Mouse (Mus musculus) yolk sac, embryonic 10.5 days (tissue): Measurements from ENCODE around the gene BC051019.

Source experiments
- DNase-seq: peaks from one replicate; pipeline ENCODE4 v3.0.0-alpha.2; 2017; ENCODE audit warnings: low spot score

Gene BC051019

DNA sequence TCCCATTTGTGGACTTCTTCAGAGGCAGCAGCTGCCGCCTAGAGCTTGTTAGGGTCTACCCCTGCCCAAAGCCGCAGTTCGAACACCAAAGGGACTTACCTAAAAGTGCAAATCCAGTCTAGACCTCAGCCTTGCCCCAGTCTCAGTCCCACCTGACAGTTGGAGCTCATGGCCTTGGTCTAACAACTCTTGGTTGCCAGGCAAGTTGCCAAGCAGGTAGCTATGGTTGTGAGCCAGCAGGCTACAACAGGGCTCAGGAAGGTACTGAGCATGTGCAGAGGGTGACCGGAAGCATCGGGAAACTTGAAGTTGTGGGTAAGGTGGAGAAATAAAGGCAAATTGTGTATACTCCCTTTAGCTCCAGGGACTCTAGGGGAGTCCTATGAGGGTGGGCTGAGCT is at the start of gene BC051019:
Gene BC051019 (minus strand): TSS at position 154 of the 400 bp plus-strand sequence.
- no peak for DNase-seq

DNA sequence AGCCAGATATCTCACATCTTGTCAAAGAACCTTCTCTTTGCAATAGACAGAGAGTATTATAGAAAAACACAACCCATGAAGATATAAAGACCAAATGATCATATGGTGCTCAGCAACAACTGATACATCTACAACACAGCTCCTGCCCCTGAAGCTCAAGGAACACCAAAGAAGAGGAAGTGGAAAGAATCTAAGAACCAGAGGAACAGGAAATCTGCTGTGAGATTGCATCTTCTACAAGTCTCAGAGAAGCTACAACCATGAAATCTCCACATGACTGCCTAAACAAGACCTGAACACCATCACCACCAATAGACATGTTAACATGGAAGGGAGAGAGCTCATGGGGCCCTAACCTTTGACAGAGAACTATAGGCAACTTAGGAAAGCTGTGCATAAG is 48.6 kb upstream of the BC051019 start:
- DNase-seq = no peak

DNA sequence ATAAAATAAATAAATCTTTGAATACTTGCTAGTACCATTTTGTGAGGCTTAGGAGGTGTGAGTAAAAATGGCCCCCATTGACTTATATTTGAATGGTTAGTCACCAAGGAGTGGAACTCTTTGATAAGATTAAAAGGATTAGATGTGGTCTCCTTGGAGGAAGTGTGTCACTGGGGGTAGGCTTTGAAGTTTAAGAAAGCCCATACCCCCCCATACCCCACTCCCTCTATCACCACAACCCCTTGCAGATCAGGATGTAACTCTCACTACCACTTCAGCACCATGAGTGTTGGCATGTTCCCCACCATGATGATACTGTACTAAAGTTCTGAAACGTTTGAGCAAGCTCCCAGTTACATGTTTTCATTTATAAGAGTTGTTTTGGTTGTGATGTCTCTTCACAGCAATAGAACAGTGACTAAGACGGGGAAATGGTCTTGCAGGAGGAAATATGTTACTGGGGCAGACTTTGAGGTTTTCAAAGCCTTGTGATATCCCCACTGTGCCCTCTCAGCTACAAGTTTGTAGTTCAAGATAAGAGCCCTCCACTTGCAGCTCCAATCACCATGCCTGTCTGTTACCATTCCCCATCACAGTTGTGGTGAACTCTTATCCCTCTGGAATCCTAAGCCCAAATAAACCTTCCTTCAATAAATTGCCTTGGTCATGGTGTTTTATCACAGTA is 45.2 kb upstream of the BC051019 start:
- DNase-seq = no peak

DNA sequence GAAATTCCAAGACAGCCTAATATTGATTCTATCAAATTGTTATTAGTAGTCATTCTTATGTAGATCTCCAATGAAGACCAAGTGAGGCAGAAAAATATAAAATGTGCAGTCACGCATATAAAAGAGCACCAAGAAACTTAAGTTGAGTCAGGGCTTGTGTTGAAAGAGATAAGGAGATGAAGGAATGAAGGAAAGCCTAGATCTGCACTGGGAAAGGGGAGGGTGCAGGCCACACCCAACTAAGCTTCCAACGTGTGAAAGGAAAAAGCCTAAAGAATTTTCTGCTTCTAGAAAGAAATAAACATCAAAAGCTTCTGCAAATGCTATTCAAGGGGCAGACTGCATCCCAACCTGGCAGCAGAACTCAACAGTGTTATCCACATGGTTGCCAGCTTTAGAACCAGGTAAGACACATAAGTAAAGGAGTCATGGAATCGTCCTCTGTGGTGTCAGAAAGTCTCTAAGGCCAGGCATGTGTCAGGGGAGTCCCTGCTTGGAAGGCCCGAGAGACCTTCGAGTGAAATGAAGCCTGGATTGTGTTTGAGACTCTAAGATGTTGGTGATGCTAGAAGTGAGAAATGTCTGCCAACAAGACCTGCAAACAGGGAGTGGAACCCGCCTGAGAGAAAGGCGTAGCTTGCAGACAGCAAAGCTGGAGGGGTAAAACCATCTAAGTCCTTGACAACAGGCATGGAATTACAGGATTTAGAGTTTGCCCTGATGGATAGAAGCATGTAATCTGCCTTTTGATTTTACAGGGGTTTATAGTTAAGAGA is 44.1 kb upstream of the BC051019 start:
- no peak for DNase-seq

DNA sequence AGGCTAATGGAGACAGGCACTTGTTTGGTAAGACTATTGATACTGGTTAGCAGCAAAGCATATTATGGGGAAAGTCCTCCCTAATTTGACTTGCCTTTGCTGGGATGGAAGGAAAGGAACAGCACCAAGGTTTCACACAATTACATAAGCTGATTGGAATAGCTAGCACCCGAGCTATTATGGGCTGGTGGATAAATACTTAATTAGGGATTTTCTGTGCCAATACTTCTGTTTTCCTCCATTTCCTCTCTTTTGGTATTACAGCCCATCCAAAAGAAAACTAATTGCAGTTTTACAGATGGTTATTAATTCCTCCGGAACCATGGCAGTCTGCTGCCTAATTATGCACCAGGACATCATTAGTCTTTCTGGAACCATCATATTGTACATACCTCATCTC is 40.4 kb upstream of the BC051019 start:
- DNase-seq = no peak

DNA sequence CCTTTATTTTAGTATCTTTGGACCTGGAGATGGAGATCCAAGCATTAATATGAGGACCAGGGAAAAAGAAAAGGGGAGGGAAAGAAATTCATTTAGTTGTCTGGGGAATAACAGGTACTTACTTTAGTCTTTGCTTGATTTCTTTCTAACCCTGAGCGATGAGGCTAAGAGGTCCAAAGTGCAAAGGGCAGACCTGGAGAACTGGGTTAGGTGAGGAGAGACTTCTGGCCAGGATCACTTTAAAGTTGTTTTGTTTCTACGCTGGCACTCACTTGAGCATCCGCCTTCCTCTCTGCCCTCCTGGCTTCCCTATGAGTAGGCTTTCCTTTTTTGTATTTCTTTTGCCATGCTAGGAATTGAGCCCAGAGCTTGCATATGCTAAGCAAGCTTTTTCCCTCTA is 32.6 kb upstream of the BC051019 start:
- DNase-seq = peak; percentile 35

DNA sequence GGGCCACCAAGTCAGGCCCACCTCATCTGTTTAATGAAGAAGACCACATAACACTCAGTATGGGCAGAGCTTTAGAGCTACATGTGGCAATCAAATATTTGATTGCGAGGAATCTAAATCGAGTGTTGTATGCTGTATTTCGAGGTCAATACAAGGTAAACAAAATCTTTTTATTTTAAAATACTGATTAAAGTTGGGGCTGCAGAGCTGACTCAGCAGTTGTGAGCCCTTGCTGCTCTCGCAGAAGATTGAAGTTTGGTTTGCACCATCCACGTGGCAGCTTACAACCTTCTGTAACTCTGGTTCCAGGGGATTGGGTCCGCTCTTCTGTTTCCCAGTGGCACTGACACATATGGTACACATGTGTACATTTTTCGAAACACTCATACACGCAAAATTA is 30.4 kb upstream of the BC051019 start:
- no peak for DNase-seq

DNA sequence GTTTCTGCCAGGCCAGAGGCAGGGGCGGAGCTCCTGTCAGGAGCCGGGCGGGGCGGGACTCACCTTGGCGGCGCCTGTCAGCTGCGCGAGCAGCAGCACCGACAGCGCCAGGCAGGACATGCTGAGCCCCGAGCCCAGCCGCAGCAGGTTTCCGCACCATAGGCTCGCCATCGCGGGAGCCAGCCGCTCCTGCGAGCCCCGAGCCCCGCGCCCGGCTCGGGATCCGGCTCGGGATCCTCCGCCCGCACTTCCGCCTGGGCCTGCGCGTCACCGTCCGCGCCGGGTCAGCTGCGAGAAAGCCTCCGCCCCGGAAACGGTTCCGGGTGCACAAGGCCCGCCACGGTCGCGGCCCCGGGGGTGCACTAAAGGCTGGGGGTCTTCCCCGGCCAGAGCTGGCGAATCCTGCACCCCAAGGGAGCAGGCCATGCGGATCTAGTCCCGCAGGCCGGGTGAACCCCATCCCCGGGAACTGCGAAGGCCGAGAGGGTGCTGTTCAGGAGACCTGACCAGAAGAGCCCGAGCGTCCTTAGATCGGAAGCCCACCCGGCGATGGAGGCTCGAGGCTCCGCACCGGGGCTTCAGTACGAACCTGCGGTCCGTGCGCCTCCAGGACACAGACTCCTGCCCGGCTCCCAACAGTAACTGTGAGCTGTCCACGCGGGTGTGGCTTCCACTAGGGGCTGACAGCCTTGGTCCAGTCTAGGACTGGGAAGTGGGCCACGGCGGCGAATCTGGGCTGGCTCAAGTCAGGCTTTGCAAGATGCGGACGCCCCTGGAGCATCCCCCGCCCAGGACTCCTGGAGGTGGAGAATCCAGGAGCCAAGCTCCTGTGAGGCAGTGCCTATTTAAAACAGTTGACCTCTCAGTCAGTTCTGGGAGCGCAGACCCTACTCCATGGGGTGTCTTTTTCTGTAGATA is 28.6 kb upstream of the BC051019 start, which contains the start of gene Tmem9b:
Gene Tmem9b (minus strand): TSS at position 868 of the 918 bp plus-strand sequence.
- peak; percentile 87 for DNase-seq

DNA sequence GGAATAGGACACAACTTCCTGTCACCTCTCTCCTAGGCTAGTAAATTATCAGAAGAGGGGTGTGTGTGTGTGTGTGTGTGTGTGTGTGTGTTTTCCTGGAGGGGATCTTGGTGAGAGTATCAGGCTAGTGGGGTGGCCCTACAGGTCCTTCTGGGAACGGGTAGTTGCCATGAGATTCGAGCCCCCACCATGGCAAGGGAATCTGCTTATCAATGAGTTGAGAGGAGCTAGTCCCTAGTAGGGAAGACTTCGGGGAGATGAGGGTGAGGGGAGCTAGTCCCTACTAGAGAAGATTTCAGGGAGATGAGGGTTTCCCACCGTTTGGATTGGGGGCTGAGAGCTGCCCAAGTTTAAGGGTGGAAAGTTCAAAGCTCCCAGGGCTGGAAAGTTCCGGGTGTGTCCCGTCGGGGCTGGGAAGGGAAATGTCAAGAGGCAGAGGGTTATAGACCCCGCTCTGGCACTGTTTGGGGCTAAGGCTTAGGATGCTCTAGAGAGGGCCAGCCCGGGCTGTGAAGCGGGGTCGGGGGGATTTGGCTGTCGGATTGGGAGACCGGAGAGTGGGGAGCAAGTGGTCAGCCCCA is 27.9 kb upstream of the BC051019 start:
- no peak for DNase-seq

DNA sequence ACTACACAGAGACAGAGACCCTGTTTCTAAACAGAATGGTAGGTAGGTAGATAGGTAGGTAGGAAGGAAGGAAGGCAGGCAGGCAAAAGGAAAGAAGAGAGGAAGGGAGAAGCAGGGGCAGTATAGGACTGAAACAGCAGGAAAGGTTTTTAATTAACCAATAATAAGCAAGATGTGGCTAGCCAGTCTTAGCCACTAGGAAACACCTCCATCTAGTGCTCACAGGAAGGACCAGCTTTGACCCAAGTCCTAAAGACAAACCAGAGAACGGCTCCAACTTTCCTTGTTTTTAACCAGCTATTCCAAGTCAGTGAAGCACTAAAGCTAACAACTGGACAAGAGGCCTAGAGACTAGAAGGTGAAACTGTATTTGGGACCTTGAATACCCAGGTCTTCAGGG is 24.1 kb upstream of the BC051019 start:
- DNase-seq = no peak

DNA sequence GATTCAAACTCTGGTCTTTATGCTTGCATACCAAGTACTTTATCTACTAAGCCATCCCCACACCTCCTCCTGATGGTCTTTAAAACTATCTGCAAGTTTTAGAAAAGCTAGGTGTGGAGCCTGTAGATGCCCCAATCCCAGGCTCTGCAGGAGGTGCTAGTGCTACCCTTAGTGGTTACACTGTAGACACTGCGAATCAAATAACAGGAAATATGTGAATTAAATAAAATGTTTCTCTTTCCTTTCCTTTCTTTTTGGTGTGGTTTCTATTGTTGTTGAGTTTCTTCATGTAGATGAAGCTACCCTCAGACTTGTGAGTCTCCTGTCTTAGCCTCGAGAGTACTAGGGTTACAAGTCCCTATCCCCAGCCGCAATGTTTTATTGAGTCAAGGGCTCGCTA is 18.1 kb upstream of the BC051019 start:
- DNase-seq = no peak

DNA sequence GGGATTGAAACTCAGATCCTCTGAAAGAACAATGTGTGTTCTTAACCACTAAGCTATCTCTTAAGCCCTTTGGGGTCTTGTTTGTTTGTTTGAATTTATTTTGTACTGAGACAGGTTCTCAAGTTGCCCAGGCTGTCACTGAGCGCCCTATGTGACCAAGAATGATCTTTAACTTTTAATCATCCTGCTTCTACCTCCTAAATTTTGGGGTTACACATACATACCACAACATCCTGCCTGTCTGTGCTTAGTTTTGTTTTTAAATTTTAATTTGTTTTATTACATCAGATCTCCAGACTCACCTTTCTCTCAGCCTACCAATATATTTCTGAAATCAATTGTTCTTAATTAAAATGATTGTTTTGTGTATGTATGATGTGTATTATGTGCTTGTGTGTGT is 17.4 kb upstream of the BC051019 start:
- no peak for DNase-seq

DNA sequence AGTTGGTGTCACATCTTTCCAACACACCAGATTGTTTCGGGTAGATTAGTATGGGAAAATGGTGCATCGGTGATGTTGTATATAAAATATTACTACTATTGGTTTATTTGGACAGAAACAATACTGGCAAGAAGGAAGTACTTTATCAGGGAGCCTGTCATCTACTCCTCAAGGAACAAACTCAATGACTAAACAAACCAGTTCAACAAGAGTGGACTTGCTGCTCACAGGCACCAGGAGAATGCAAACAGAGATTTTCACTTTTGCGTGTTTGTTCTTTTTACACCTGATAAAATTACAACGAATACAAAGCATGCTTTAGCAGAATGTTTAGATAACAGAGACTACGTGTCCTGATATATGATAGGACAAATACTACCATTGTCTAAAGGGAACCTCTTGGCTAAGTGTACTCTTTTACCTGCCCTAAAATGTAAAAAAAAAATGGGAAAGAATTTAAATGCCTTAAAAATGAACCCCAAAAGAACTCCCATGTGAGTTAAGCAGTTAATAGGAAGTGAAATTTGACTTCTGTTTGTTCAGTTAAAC is 16.2 kb upstream of the BC051019 start:
- no peak for DNase-seq

DNA sequence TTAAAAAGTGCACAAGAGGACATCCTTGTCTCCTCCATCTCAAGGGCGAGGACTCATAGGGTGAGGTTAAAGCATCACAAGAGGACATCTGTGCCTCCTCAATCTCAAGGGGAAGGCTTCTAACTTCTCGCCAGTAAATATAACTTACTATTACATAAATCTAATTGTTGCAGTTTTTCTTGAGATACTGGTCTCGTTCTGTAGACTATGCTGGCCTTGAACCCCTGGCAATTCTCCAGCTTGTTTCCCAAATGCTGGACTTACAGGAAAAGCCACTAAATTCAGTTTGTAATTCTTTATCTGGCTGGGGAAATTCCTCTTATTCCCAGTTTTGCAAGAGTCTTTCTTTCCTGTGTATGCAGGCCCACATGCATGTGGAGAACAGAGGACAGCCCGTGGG is 11.2 kb upstream of the BC051019 start:
- DNase-seq = no peak

DNA sequence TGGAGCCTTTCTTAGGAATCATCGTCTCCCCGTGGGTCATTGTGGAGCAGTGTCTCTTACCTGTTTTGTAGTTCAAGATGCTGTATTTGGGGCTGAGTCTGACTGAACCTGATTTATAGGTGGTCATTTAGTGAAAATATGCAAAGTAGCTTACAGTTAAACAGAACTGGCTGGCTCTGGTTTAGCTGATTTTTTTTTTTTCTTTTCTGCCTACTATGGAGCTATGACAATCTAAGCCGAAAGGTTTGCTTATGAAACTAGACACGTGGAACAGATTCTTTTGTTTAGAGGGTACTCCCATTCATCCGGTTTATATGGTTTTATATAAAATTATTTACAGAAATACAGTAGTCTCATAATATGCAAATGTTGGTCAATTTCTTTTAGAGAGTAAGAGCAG is 8.0 kb upstream of the BC051019 start, which contains the start of gene Ascl3:
Gene Ascl3 (minus strand): TSS at position 101 of the 400 bp plus-strand sequence.
- no peak for DNase-seq

DNA sequence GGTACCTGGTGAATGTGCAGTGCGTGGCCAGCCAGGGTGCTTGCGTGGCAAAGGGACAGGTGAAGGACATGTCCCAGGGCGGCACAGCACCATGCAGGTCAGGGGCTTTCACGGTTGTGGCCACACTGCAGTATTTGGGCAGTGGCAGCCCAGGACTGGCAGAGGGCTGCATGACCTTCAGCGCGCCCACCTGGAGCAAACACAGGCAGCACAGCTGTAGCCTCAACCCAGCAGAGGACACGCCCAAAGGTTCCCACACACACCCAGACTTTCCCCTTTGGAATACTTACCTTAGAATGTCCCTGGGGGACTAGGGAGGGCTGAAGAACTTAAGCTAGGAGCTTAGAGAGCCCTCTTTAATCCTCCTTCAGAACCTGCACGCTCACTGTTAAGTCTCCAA is 536 bp downstream of the BC051019 start:
- DNase-seq = no peak

DNA sequence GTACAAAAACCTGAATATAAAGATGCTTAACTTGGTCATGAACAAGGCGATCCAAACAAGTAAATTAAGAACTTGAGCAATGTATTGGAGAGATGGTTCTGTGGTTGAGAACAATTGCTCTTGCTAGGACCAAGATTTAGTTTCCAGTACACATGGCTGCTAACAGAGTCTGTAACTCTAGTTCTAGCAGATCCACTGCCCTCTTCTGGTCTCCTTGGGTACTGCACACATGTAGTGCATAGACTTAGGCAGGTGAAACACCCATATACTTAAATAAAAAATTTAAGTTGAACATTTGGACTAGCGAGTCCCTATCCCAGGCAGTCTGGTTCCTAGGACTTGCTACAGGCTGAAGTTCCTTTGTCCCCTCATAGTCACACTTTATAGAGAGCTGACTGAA is 1.0 kb downstream of the BC051019 start:
- no peak for DNase-seq

DNA sequence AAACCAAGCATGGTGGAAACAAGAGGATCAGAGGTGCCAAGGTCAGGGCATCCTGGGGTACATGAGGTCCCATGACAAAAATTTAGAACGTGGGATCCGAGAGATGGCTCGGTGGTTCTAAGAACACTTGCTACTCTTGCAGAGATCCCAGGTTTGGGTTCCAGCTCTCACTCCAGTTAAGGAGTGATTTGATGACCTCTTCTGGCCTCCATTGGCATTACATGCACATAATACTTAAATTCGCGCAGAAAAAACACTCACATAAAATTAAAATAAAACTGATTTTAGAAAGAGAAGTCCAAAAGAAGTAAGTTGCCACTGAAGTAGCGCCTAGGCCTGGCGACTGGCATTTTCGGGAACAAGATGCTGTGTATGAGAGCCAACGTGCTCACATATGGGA is 4.4 kb downstream of the BC051019 start:
- DNase-seq = peak; percentile 15

DNA sequence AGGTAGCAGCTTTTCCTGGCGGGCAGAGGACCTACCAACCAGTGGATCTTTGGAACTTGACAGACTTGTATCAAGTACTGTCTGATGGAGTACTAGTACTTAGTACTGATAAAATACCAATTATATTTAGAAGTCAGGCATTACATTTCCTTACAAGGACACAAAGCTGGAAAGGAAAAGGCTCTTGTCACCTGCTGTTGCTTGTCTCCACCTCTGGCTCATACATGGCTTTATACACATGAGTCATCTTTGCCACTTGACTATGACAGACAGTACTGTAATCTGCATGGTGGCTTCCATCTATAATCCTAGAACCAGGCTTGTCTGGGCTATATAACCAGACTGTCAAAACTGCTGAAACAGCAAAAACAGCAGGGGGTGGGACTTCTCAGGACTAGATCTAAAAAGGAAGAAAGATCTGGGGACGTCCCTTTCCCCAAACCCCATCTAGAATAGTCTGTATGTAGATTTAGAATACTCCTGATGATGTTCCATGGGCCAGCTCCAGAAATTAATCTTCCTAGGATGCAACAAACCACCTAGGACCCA is 10.1 kb downstream of the BC051019 start:
- DNase-seq = no peak

DNA sequence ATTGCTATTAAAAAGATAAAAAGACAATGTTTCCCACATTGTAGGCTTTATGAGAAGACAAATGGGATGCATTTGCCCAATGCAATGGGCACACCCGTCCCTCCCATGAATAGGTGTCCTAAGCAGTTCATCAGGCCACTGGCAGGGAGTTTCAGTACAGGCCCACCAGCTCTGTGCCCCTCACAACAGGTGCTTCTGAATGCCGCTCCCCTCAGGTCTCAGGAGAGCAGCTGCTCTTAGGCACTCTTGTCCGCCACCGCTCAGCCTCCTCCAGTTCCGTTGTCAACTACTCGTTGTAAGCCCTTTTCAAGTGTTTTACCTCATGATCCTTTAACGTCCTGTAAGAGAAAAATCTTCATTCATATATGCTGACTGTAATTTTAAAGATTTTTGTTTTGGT is 11.5 kb downstream of the BC051019 start:
- DNase-seq = no peak

DNA sequence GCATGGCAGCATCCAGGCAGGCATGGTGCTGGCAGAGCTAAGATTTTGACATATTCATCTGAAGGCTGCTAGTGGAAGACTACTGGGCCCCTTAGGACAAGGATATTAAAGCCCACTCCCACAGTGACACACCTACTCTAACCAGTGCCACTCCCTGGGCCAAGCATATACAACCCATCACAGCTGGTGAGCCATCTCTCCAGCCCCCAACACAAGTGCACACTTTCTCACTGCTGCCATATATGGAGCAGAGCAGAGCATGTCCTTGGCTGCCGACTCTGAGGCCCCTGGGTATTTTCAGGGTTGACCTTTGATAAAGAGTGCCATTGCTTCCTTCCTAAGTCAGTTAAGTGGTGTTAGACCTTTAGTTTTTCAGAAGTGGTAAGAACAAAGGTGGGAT is 13.6 kb downstream of the BC051019 start:
- DNase-seq = no peak
